Mouse (Mus musculus): ENCODE data around the gene Msrb3. TPM values are rescaled to one million over a fixed set of nuclear protein-coding genes. Genes with fewer than 3 reads are reported as not detected.

Gene Msrb3
- 1 to 10 TPM; 4.0 to 4.9 TPM for total RNA-seq (2021)
- long read RNA-seq, experiment 1, transcript Msrb3-201 (7 exons, 3,843 nt), result major isoform, 6 of 6 reads
- long read RNA-seq, experiment 1, partial matches to known transcripts, result 0 of 6 reads
- long read RNA-seq, experiment 1, other reads (novel, unspliced or antisense), result 0 of 6 reads
- long read RNA-seq, experiment 2, partial matches to known transcripts, result 0 of 3 reads
- long read RNA-seq, experiment 2, other reads (novel, unspliced or antisense), result 1 of 3 reads

- peak in 1 of 2 experiments; percentile 61 for DNase-seq (ENCODE audit: low spot score in 2 of 2)
- H3K27ac ChIP-seq, result peak within 1 kb of the TSS; percentile 44; the same call in 1 of the 2 replicates
- H3K4me3 ChIP-seq, result peak within 1 kb of the TSS; percentile 68
- TF ChIP-seq CTCF (conservative IDR thresholded peaks at IDR 0.05), result no peak
These were observed at the start of gene Msrb3 for GRCm38 (mm10) chr10:120898785-120899762. Gene Msrb3 (minus strand): TSS chr10:120899101.

- TF ChIP-seq CTCF (conservative IDR thresholded peaks at IDR 0.05), result no peak
- no peak overlapping the region for H3K4me3 ChIP-seq
- H3K27ac ChIP-seq, result no peak overlapping the region
- no peak for DNase-seq (ENCODE audit: low spot score in 2 of 2)
These were observed 49.6 kb upstream of the Msrb3 start for GRCm38 (mm10) chr10:120948461-120948860.

- Histone ChIP-seq H3K4me3 (no peak overlapping the region), H3K27ac (no peak overlapping the region)
- no peak for TF ChIP-seq CTCF (conservative IDR thresholded peaks at IDR 0.05)
- no peak for DNase-seq (ENCODE audit: low spot score in 2 of 2)
These were observed 48.9 kb upstream of the Msrb3 start for GRCm38 (mm10) chr10:120947842-120948241.

GRCm38 (mm10) chr10:120946847-120947246 lies 47.9 kb upstream of the Msrb3 start:
- H3K27ac ChIP-seq, result no peak overlapping the region
- H3K4me3 ChIP-seq, result no peak overlapping the region
- DNase-seq (ENCODE audit: low spot score in 2 of 2), result no peak
- no peak for TF ChIP-seq CTCF (conservative IDR thresholded peaks at IDR 0.05)

DNA sequence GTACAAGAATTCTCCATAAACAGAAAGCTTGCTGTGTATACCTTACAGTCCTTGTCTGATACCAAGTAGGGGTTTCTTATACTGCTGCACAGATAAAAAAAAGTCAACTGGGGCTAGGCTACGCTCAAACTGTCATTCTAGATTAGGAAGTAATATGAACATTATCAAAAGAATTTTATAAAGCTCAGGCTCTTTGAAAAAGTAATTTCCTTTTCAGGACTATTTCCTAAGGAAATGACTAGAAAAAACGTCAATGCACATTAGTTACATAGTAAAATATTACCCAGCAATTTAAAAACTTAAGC lies 40.0 kb upstream of the Msrb3 start:
- Histone ChIP-seq H3K27ac (no peak overlapping the region), H3K4me3 (no peak overlapping the region)
- no peak for TF ChIP-seq CTCF (conservative IDR thresholded peaks at IDR 0.05)
- no peak for DNase-seq (ENCODE audit: low spot score in 2 of 2)

- peak; percentile 90 for TF ChIP-seq CTCF (conservative IDR thresholded peaks at IDR 0.05)
- H3K4me3 ChIP-seq, result no peak overlapping the region
- DNase-seq (ENCODE audit: low spot score in 2 of 2), result peak; percentile 50 to 62
- no peak overlapping the region for H3K27ac ChIP-seq
These were observed 39.4 kb upstream of the Msrb3 start for GRCm38 (mm10) chr10:120938077-120938903.

DNA sequence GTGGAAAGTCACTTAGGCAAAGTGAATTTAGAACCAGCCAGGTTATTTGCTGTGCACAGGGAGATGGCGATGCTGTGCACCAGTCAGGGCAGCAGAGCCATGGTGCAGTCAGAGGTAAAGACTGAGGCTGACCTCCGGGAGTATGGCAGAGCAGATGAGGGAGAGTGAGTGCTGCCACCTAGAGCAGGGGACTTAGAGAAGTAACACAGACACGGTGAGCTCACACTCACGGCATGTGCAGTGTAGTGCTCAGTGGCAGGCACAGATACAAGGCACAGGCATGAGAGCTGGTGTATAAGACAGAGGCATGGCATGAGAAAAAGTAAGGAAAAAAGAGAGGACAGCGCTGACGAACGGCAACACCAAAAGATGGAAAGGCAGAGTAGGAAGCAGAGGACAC lies 30.6 kb upstream of the Msrb3 start:
- Histone ChIP-seq H3K4me3 (no peak overlapping the region), H3K27ac (no peak overlapping the region)
- no peak for DNase-seq (ENCODE audit: low spot score in 2 of 2)
- TF ChIP-seq CTCF (conservative IDR thresholded peaks at IDR 0.05), result peak; percentile 17; the same call in 1 of the 2 replicates

GRCm38 (mm10) chr10:120928183-120928582 lies 29.3 kb upstream of the Msrb3 start:
- H3K4me3 ChIP-seq, result no peak overlapping the region
- no peak overlapping the region for H3K27ac ChIP-seq
- no peak for DNase-seq (ENCODE audit: low spot score in 2 of 2)
- no peak for TF ChIP-seq CTCF (conservative IDR thresholded peaks at IDR 0.05)

DNA sequence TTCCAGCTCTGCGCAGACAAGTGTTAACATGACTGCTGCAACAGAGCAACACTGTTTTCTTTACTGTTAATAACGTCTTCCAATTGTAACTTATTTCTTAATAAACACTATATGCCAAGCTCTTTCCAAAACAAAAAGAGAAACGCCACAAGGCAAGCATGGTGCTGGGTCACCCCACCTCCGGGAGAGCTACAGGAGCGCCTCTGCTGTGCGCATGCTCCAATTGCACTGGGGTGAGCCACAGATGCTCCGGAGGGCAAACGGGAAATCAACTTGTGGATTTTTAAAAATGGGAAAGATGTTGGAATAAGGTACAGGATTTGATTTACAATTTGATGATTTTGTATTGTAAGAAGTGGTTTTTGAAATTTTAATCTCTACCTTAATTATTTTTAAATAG lies 27.3 kb upstream of the Msrb3 start:
- Histone ChIP-seq H3K4me3 (no peak overlapping the region), H3K27ac (no peak overlapping the region)
- no peak for TF ChIP-seq CTCF (conservative IDR thresholded peaks at IDR 0.05)
- no peak for DNase-seq (ENCODE audit: low spot score in 2 of 2)

DNA sequence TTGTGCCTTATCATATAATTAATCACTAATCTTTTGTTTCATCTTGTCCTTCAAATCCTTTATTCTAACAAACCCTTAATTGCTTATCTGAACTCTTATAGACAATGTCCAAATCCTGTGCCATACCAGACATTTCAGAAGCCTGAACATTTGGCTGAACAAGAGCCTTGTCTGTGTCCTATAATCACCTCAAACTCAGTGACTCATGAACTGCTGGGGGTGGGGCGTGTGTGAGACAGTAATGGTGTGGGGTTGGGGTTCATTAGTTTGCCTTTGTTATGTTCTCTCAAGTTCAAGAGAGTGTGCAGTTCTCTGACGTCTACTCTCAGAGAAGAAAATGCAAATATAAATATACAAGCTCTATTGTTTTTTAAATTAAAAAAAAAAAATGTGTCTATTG lies 22.6 kb upstream of the Msrb3 start:
- no peak overlapping the region for H3K4me3 ChIP-seq
- TF ChIP-seq CTCF (conservative IDR thresholded peaks at IDR 0.05), result no peak
- no peak overlapping the region for H3K27ac ChIP-seq
- no peak for DNase-seq (ENCODE audit: low spot score in 2 of 2)

DNA sequence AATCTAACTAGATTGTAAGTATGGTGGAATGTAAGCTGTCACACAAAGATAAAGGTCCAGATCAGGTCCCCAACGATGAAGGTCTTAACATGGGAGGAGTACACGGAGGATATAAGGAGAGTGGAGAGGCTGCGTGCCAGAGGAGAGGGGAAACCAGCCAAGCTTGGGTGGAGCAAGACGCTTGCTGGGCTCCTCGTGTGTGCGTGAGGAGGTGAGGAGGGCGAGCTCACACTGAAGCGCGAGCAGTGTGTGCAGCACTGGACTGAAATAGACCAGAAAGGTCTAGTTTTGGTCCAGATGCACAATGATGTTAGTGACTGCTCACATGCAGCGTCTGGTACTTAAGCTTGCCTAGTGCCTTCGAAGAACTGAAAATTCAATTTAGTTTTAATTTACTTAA lies 21.7 kb upstream of the Msrb3 start:
- no peak for DNase-seq (ENCODE audit: low spot score in 2 of 2)
- Histone ChIP-seq H3K27ac (no peak overlapping the region), H3K4me3 (no peak overlapping the region)
- TF ChIP-seq CTCF (conservative IDR thresholded peaks at IDR 0.05), result no peak

DNA sequence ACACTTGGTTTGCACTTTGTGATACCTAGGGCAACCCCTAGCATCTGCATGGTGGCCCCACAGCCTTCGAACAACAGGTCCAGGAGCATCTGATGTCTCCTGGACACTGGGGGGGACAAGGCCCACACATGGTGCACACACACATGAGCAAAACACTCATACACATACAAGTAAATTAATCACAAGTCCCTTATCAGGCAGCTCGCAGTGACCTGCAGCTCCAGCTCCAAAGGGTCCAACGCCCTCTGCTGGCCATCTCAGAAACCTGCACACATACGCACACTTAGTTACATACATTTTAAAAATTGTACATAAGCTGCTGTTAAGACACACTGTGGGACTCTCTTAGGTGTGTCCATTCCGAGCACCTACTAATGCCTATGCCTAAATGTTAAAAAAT lies 17.3 kb upstream of the Msrb3 start:
- TF ChIP-seq CTCF (conservative IDR thresholded peaks at IDR 0.05), result peak; percentile 62

More for the DNA sequence above, 17.3 kb upstream of the Msrb3 start:
- Histone ChIP-seq H3K4me3 (no peak overlapping the region), H3K27ac (no peak overlapping the region)
- no peak for DNase-seq (ENCODE audit: low spot score in 2 of 2)
